Mouse (Mus musculus): Measurements from ENCODE around the gene Csnk1e.

Gene Csnk1e

GRCm38 (mm10) chr15:79424602-79425001, 30.8 kb downstream of the Csnk1e start:
- no peak for DNase-seq (ENCODE audit: low spot score in 2 of 2)

- DNase-seq (ENCODE audit: low spot score in 2 of 2), result no peak
Observed at GRCm38 (mm10) chr15:79422715-79423243, 32.6 kb downstream of the Csnk1e start.

GRCm38 (mm10) chr15:79418677-79419076, 36.7 kb downstream of the Csnk1e start:
- DNase-seq (ENCODE audit: low spot score in 2 of 2), result no peak

DNA sequence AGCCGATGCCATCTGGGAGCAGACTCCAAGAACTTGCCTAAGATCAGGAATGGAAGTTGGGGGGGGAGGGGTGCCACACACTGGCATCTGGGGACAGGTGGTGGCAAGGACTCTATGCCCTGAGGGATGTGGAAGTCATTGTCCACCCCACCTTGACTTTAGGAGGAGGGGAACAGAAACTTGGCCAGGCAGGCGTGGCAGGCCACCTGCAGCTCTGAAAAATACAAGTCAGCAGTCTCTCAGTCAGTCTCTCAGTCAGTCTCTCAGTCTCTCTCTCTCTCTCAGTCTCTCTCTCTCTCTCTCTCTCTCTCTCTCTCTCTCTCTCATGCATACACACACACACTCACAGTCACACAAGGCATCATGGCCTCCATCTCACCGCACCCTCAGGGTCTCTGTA, 37.1 kb downstream of the Csnk1e start:
- DNase-seq (ENCODE audit: low spot score in 2 of 2), result no peak

GRCm38 (mm10) chr15:79417379-79417778, 38.0 kb downstream of the Csnk1e start:
- no peak for DNase-seq (ENCODE audit: low spot score in 2 of 2)

GRCm38 (mm10) chr15:79416460-79417085, 38.8 kb downstream of the Csnk1e start:
- no peak for DNase-seq (ENCODE audit: low spot score in 2 of 2)

GRCm38 (mm10) chr15:79414513-79414912, 40.9 kb downstream of the Csnk1e start:
- no peak for DNase-seq (ENCODE audit: low spot score in 2 of 2)

- DNase-seq (ENCODE audit: low spot score in 2 of 2), result no peak
Observed at GRCm38 (mm10) chr15:79413802-79414201, 41.6 kb downstream of the Csnk1e start.

DNA sequence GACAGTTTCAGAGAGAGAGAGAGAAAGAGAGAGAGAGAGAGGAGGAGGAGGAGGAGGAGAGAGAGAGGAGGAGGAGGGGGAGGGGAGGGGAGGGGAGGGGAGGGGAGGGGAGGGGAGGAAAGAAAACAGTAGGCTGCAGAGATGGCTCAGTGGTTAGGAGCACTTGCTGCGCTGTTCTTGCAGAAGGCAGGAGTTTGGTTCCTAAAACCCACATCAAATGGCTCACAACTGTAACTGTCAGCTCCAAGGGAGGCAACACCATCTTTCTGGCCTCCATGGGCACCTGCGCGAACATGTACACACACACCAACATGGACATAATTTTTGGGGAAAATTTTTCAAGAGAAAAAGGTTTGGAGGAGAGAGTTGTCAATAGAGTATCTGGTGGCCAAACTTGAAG, 42.2 kb downstream of the Csnk1e start:
- no peak for DNase-seq (ENCODE audit: low spot score in 2 of 2)

DNA sequence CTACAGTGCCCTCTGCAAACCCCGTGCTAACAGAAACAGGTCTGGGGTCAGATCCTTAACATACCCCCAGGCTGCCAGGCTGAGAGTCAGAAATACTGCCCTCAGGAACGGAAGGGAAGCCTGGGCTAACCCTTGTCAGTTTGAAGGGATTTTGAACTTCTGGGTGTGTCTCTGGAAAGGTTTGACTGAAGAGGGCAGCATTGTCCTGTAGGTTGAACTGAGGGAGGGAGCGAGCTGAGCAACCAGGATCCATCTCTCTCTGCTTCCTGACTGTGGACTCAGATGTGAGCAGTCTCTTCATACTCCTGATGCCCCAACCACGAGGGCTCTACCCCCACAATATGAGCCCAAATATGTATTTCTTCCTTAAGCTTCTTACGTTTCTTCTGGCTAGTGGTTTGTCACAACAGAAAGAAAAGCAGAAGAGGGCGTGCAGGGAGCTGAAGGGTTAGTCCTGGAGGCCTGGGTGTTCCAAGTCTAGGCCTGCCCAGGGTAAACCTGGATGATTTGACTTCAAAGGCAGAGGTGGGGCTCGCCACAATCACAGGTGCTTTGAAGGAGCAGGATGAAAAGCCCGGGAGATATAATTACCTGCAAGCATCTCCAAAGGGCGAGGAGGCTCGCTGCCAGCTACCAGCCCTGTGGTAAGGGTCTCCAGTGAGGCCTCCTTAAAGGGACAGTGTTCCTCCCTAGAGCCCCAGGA, 43.9 kb downstream of the Csnk1e start:
- no peak for DNase-seq (ENCODE audit: low spot score in 2 of 2)

GRCm38 (mm10) chr15:79409077-79409573, 46.2 kb downstream of the Csnk1e start:
- DNase-seq (ENCODE audit: low spot score in 2 of 2), result no peak

DNA sequence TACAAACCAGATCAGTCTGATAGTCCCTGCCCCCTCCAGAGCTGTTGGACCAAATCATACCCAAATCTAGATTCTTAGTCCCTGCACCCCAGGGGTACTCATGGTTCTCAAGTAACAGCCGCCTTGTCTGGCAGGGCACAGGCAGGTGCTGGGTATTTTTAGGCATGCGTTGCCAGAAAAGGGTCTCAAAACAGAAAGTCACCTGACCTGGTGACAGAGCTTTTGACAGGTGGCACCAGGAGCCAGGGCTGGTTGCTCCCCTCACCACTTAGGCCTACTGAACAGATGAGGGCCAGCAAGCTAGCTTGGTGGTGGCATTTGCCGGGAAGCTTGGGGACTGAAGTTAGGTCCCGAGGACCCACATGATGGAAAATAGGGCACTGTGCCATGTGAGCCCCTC, 48.8 kb downstream of the Csnk1e start:
- DNase-seq (ENCODE audit: low spot score in 2 of 2), result no peak

DNA sequence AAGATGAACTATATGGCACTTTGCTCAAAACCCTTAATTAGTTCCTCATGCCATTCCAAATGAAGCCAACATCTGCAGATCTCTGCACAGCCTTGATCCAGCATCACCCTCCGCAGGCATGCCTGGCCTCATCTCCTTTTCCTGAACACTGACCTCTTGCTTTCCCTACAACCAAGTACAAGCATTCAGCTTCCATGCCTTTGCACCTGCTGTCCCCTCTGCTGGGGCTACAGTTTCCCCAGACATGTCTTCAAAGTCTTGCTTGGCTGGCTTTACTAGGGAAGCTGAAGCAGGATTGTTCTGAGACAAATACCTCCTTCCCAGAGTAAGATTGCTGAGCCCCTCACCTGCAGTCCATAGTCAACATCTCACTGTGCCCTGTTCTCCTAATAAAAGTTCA, 51.1 kb downstream of the Csnk1e start:
- DNase-seq (ENCODE audit: low spot score in 2 of 2), result no peak

GRCm38 (mm10) chr15:79403763-79404210, 51.6 kb downstream of the Csnk1e start:
- DNase-seq (ENCODE audit: low spot score in 2 of 2), result no peak

GRCm38 (mm10) chr15:79402836-79403762, 52.3 kb downstream of the Csnk1e start, which contains the start of gene Tmem184b:
Gene Tmem184b (minus strand): TSS chr15:79403569.
- DNase-seq (ENCODE audit: low spot score in 2 of 2), result peak; percentile 85 to 88

- DNase-seq (ENCODE audit: low spot score in 2 of 2), result no peak
Observed at GRCm38 (mm10) chr15:79402176-79402575, 53.2 kb downstream of the Csnk1e start.

- no peak for DNase-seq (ENCODE audit: low spot score in 2 of 2)
Observed at GRCm38 (mm10) chr15:79400975-79401365, 54.4 kb downstream of the Csnk1e start.

- no peak for DNase-seq (ENCODE audit: low spot score in 2 of 2)
Observed at GRCm38 (mm10) chr15:79400134-79400974, 55.0 kb downstream of the Csnk1e start.

GRCm38 (mm10) chr15:79399231-79400052, 55.9 kb downstream of the Csnk1e start:
- no peak for DNase-seq (ENCODE audit: low spot score in 2 of 2)

- DNase-seq (ENCODE audit: low spot score in 2 of 2), result no peak
Observed at GRCm38 (mm10) chr15:79396736-79397135, 58.6 kb downstream of the Csnk1e start.

Data from frontal cortex, postnatal 36 days (tissue).